Mouse (Mus musculus) heart, postnatal 0 days (tissue): ENCODE measurements around the gene Ttc7b. TPM values are rescaled to one million over a fixed set of nuclear protein-coding genes. Genes with fewer than 3 reads are reported as not detected.

Source experiments
- ATAC-seq: fragments of 200-750 bp; cut with Nextera tagmentation; 2 replicates; pipeline ENCODE4 v1.8.0; 2017; ENCODE audit warnings: low read depth, moderate number of reproducible peaks, moderate library complexity; ENCODE audit not compliant: insufficient read depth
- DNase-seq: peaks from one replicate; pipeline ENCODE4 v3.0.0-alpha.2; 2016; ENCODE audit warnings: low spot score
- H3K27ac ChIP-seq: fragments of 300-500 bp; sonication (generic); 2 replicates; pipeline ENCODE4 v1.5.1; 2014; ENCODE audit warnings: low read depth, mild to moderate bottlenecking
- H3K27me3 ChIP-seq: fragments of 300-500 bp; sonication (generic); 2 replicates; pipeline ENCODE4 v1.6.1; 2014; ENCODE audit warnings: low read length, mixed read lengths; ENCODE audit not compliant: control insufficient read depth, insufficient read depth
- H3K36me3 ChIP-seq: fragments of 300-500 bp; sonication (generic); replicated peaks from 2 replicates; pipeline ENCODE4 v1.6.1; 2014; ENCODE audit warnings: low read length, mixed read lengths; ENCODE audit not compliant: control insufficient read depth, insufficient read depth
- H3K4me1 ChIP-seq: fragments of 300-500 bp; sonication (generic); 2 replicates; pipeline ENCODE4 v1.6.1; 2014; ENCODE audit warnings: antibody characterized with exemption; ENCODE audit not compliant: control insufficient read depth, insufficient read depth
- H3K4me2 ChIP-seq: fragments of 300-500 bp; sonication (generic); 2 replicates; pipeline ENCODE4 v1.6.1; 2014; ENCODE audit warnings: low read depth, mild to moderate bottlenecking, low read length, moderate library complexity
- H3K4me3 ChIP-seq: fragments of 300-500 bp; sonication (generic); 2 replicates; pipeline ENCODE4 v1.5.1; 2014; ENCODE audit warnings: low read depth, low read length
- H3K9ac ChIP-seq: fragments of 300-500 bp; sonication (generic); replicated peaks from 2 replicates; pipeline ENCODE4 v1.6.1; 2014; ENCODE audit warnings: low read depth, low read length, mixed read lengths
- H3K9me3 ChIP-seq: fragments of 300-500 bp; sonication (generic); replicated peaks from 2 replicates; pipeline ENCODE4 v1.6.1; 2016; ENCODE audit warnings: low read length; ENCODE audit not compliant: control insufficient read depth
- CTCF ChIP-seq: IDR thresholded peaks from 2 replicates; pipeline ENCODE4 v1.5.1; 2016; ENCODE audit warnings: antibody characterized with exemption, control low read depth, low read depth
- EP300 ChIP-seq: IDR thresholded peaks from 2 replicates; pipeline ENCODE4 v1.6.1; 2016; ENCODE audit warnings: antibody characterized with exemption, low read depth
- WGBS: fragments of 180-500 bp; shearing (Covaris S2); extraction: QIAGEN DNeasy Blood & Tissue Kit; methylation state at CpG from one replicate; pipeline ENCODE4 v1.1.7; 2014; 5-methylcytosine and 5-hydroxymethylcytosine counted together
- polyA plus RNA-seq: library from polyadenylated mRNA; unstranded; fragments of >200 nt; fragmentation: Nextera tagmentation; extraction: Ambion mirVana; gene quantifications from 2 replicates; pipeline ENCODE4 v1.2.1, GENCODE M21; 2015
- total RNA-seq: library from RNA; depleted of rRNA; stranded (reverse); fragments of >200 nt; gene quantifications from 2 replicates; pipeline ENCODE4 v1.2.3, GENCODE M21; 2014; ENCODE audit warnings: low replicate concordance

The Ttc7b gene
- total and polyA plus RNA-seq, 2 experiments from 2014 or later, result 6.7 to 29.4 TPM

- no peak for TF ChIP-seq CTCF
- no peak for TF ChIP-seq EP300
- H3K9me3 ChIP-seq, result no peaks in the 10 kb centered on the region
- no peak overlapping the region for H3K4me2 ChIP-seq
- DNase-seq, result no peak
- peaks cover 10% of the 10 kb centered on the region for H3K36me3 ChIP-seq
- ATAC-seq, result no peak
- H3K4me3 ChIP-seq, result no peak overlapping the region
- H3K4me1 ChIP-seq, result no peaks in the 10 kb centered on the region; the same call in 1 of the 2 replicates
- 86% methylated on average over 11 of the region's 11 CpGs for WGBS
- H3K27me3 ChIP-seq, result no peaks in the 10 kb centered on the region
- no peak overlapping the region for H3K27ac ChIP-seq
- H3K9ac ChIP-seq, result no peak overlapping the region
Measured at GRCm38 (mm10) chr12:100408714-100409113, 111.9 kb downstream of the Ttc7b start.

GRCm38 (mm10) chr12:100408143-100408542 lies 112.5 kb downstream of the Ttc7b start:
- no peak for ATAC-seq
- Histone ChIP-seq H3K9ac (no peak overlapping the region), H3K9me3 (no peaks in the 10 kb centered on the region), H3K36me3 (peaks cover 11% of the 10 kb centered on the region), H3K4me2 (no peak overlapping the region), H3K4me3 (no peak overlapping the region), H3K4me1 (no peaks in the 10 kb centered on the region; the same call in 1 of the 2 replicates), H3K27me3 (no peaks in the 10 kb centered on the region), H3K27ac (no peak overlapping the region)
- no peak for DNase-seq
- 86% methylated on average over 8 of the region's 8 CpGs for WGBS
- TF ChIP-seq EP300 (no peak), CTCF (no peak)

DNA sequence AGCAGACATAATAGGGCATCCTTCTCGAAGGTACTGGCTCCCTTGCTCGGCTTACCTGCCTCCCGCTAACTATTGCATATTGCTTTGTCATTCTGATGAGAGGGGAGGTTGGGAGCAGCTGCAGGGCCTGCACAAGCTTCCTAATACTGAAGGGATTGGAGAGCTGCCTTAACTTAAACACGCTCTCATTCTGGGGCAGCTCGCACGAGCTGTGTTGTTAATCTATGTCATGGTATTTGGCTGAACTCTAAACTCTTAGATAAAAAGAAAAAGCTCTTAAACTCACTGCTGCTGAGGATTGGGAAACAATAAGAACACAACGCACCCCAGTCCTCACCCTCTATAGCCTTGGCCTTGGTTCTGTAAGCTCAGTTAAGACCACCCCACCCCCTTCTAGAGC lies 113.3 kb downstream of the Ttc7b start:
- Histone ChIP-seq H3K4me1 (no peaks in the 10 kb centered on the region; the same call in 1 of the 2 replicates), H3K4me2 (no peak overlapping the region), H3K9me3 (no peaks in the 10 kb centered on the region), H3K27me3 (no peaks in the 10 kb centered on the region), H3K4me3 (no peak overlapping the region), H3K36me3 (peaks cover 19% of the 10 kb centered on the region), H3K27ac (no peak overlapping the region), H3K9ac (no peak overlapping the region)
- ATAC-seq (no peak), DNase-seq (no peak)
- 57% methylated on average over 7 of the region's 7 CpGs for WGBS
- TF ChIP-seq CTCF (no peak), EP300 (no peak)

GRCm38 (mm10) chr12:100406094-100406493 lies 114.5 kb downstream of the Ttc7b start:
- no peaks in the 10 kb centered on the region for H3K27me3 ChIP-seq
- no peaks in the 10 kb centered on the region for H3K9me3 ChIP-seq
- H3K36me3 ChIP-seq, result peaks cover 28% of the 10 kb centered on the region
- ATAC-seq, result no peak
- H3K27ac ChIP-seq, result no peak overlapping the region
- WGBS, result 69% methylated on average over 11 of the region's 11 CpGs
- H3K4me3 ChIP-seq, result no peak overlapping the region
- DNase-seq, result no peak
- no peaks in the 10 kb centered on the region; the same call in 1 of the 2 replicates for H3K4me1 ChIP-seq
- H3K4me2 ChIP-seq, result no peak overlapping the region
- TF ChIP-seq CTCF (no peak), EP300 (no peak)
- no peak overlapping the region for H3K9ac ChIP-seq

DNA sequence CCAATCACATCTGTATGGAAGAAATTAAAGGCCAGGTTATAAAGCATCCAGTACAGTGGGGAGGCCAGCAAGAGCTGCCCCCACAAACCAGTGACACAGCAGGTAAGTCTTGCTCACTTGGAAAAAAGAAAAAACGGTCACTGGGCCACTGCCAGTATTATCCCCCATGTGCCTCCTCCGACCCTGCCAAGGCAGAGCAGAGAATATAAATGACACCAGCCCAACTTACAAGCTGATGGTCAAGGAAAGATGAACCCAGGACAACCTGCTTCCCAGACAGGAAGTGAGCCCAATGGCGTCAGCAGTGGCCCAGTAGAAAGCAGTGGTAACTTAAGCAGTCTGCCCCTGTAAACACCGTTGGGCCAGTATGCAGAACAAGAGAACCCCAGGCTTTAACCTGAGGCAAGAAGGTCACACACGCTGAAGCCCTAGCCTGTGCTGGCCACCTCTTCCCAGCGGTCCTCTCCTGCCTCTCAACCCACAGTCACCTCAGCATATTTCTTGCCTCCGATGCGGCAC lies 115.1 kb downstream of the Ttc7b start:
- H3K4me3 ChIP-seq, result no peak overlapping the region
- H3K9me3 ChIP-seq, result no peaks in the 10 kb centered on the region
- WGBS, result 82% methylated on average over 8 of the region's 8 CpGs
- H3K36me3 ChIP-seq, result peaks cover 34% of the 10 kb centered on the region
- H3K27me3 ChIP-seq, result no peaks in the 10 kb centered on the region
- H3K27ac ChIP-seq, result no peak overlapping the region
- ATAC-seq (no peak), DNase-seq (no peak)
- no peaks in the 10 kb centered on the region; the same call in 1 of the 2 replicates for H3K4me1 ChIP-seq
- no peak for TF ChIP-seq CTCF
- no peak for TF ChIP-seq EP300
- H3K9ac ChIP-seq, result no peak overlapping the region
- no peak overlapping the region for H3K4me2 ChIP-seq

DNA sequence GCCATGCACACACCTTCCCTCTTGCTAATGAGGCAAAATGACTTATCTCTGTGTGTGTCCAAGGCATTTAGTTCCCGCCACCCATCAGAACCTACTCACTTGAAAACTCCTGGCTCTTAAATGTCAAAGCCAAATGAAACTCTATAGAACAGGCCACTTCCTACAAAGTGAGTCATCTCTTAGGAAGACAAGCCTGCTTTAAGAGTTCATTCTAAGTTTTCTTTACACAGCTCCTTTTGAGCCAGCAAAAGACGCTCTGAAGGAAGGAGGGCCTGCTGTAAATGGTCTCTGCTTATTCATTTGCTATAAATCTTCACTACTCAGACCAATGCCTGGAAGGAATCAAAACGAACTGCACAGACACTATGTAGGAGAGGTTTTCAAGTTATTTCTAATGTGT lies 116.2 kb downstream of the Ttc7b start:
- Histone ChIP-seq H3K36me3 (peaks cover 45% of the 10 kb centered on the region), H3K4me1 (no peaks in the 10 kb centered on the region; the same call in 1 of the 2 replicates), H3K27me3 (no peaks in the 10 kb centered on the region), H3K4me2 (no peak overlapping the region), H3K27ac (no peak overlapping the region), H3K9me3 (no peaks in the 10 kb centered on the region), H3K9ac (no peak overlapping the region), H3K4me3 (no peak overlapping the region)
- TF ChIP-seq CTCF (no peak), EP300 (no peak)
- ATAC-seq, result no peak
- no peak for DNase-seq
- WGBS, result 83% methylated on average over 3 of the region's 3 CpGs
